Mouse (Mus musculus) limb, embryonic 12.5 days (tissue): ENCODE data around the gene Gm8369. TPM values are rescaled to one million over a fixed set of nuclear protein-coding genes. Genes with fewer than 3 reads are reported as not detected.
"Not testable (repeated sequence)": the region's sequence is repeated elsewhere in the genome, so short reads cannot be mapped to it uniquely, and the experiment has no call there.

Experiments used
- ATAC-seq: fragments of 200-750 bp; cut with Nextera tagmentation; 2 replicates; pipeline ENCODE4 v1.8.0; 2017; ENCODE audit warnings: low read depth, moderate TSS enrichment; ENCODE audit not compliant: insufficient number of reproducible peaks, insufficient read depth, low FRiP score, low TSS enrichment
- H3K27ac ChIP-seq: fragments of 300-500 bp; sonication (generic); 2 replicates; pipeline ENCODE4 v1.5.1; 2016; ENCODE audit warnings: mild to moderate bottlenecking, moderate library complexity
- H3K27me3 ChIP-seq: fragments of 300-500 bp; sonication (generic); 2 replicates; pipeline ENCODE4 v1.6.1; 2016; ENCODE audit warnings: mild to moderate bottlenecking, moderate library complexity
- H3K36me3 ChIP-seq: fragments of 300-500 bp; sonication (generic); 2 replicates; pipeline ENCODE4 v1.6.1; 2016; ENCODE audit warnings: mild to moderate bottlenecking, moderate library complexity
- H3K4me1 ChIP-seq: fragments of 300-500 bp; sonication (generic); replicated peaks from 2 replicates; pipeline ENCODE4 v1.6.1; 2016
- H3K4me2 ChIP-seq: fragments of 300-500 bp; sonication (generic); 2 replicates; pipeline ENCODE4 v1.6.1; 2016; ENCODE audit warnings: mild to moderate bottlenecking, moderate library complexity
- H3K4me3 ChIP-seq: fragments of 300-500 bp; sonication (generic); replicated peaks from 2 replicates; pipeline ENCODE4 v1.5.1; 2016; ENCODE audit warnings: mild to moderate bottlenecking
- H3K9ac ChIP-seq: fragments of 300-500 bp; sonication (generic); replicated peaks from 2 replicates; pipeline ENCODE4 v1.6.1; 2016; ENCODE audit warnings: mild to moderate bottlenecking, moderate library complexity
- H3K9me3 ChIP-seq: fragments of 300-500 bp; sonication (generic); 2 replicates; pipeline ENCODE4 v1.6.1; 2016; ENCODE audit warnings: mild to moderate bottlenecking, moderate library complexity
- WGBS: fragments of 180-500 bp; shearing (Covaris S2); methylation state at CpG from one replicate; pipeline ENCODE4 v1.1.7; 2016; 5-methylcytosine and 5-hydroxymethylcytosine counted together
- polyA plus RNA-seq: library from polyadenylated mRNA; unstranded; fragments of >200 nt; fragmentation: Nextera tagmentation; extraction: Ambion mirVana; gene quantifications from 2 replicates; pipeline ENCODE4 v1.2.1, GENCODE M21; 2016

Gm8369 gene
- polyA plus RNA-seq, result not detected in 2 replicates

GRCm38 (mm10) chr19:11485746-11486145 lies at the start of gene Gm8369:
Gene Gm8369 (plus strand): TSS chr19:11485938.
- ATAC-seq, result no peak
- H3K9ac ChIP-seq, result no peak within 1 kb of the TSS
- H3K27me3 ChIP-seq, result no peaks in the 10 kb centered on the region
- H3K27ac ChIP-seq, result no peak within 1 kb of the TSS
- no peaks in the 10 kb centered on the region for H3K9me3 ChIP-seq
- H3K4me2 ChIP-seq, result no peak within 1 kb of the TSS
- H3K36me3 ChIP-seq, result no peaks in the 10 kb centered on the region
- H3K4me3 ChIP-seq, result no peak within 1 kb of the TSS
- WGBS, result 80% methylated on average over 2 of the region's 2 CpGs
- H3K4me1 ChIP-seq, result no peaks in the 10 kb centered on the region

GRCm38 (mm10) chr19:11443338-11443737 lies 42.4 kb upstream of the Gm8369 start, which contains the start of gene Ms4a4b:
Gene Ms4a4b (plus strand): TSS chr19:11443553.
- no peak within 1 kb of the TSS for H3K4me3 ChIP-seq
- ATAC-seq, result no peak
- no peaks in the 10 kb centered on the region for H3K4me1 ChIP-seq
- H3K27me3 ChIP-seq, result no peaks in the 10 kb centered on the region
- no peak within 1 kb of the TSS for H3K27ac ChIP-seq
- H3K4me2 ChIP-seq, result no peak within 1 kb of the TSS
- no peaks in the 10 kb centered on the region for H3K36me3 ChIP-seq
- no peak within 1 kb of the TSS for H3K9ac ChIP-seq
- no peaks in the 10 kb centered on the region for H3K9me3 ChIP-seq

- no peak overlapping the region for H3K4me2 ChIP-seq
- H3K9me3 ChIP-seq, result no peaks in the 10 kb centered on the region
- H3K4me3 ChIP-seq, result no peak overlapping the region
- ATAC-seq, result no peak
- 88% methylated on average over 5 of the region's 5 CpGs for WGBS
- no peaks in the 10 kb centered on the region for H3K27me3 ChIP-seq
- H3K9ac ChIP-seq, result no peak overlapping the region
- no peak overlapping the region for H3K27ac ChIP-seq
- H3K4me1 ChIP-seq, result no peaks in the 10 kb centered on the region
- H3K36me3 ChIP-seq, result no peaks in the 10 kb centered on the region
These were observed 41.8 kb upstream of the Gm8369 start for GRCm38 (mm10) chr19:11443964-11444363.

- H3K27ac ChIP-seq, result no peak overlapping the region
These were observed 38.5 kb upstream of the Gm8369 start for GRCm38 (mm10) chr19:11447238-11447637.

GRCm38 (mm10) chr19:11459041-11459440 lies 26.7 kb upstream of the Gm8369 start:
- not testable (repeated sequence) for H3K27me3 ChIP-seq, H3K36me3 ChIP-seq, H3K4me1 ChIP-seq, ATAC-seq, H3K4me2 ChIP-seq, H3K9ac ChIP-seq, H3K9me3 ChIP-seq, H3K4me3 ChIP-seq, H3K27ac ChIP-seq
- 88% methylated on average over 4 of the region's 4 CpGs for WGBS

More at GRCm38 (mm10) chr19:11447238-11447637, 38.5 kb upstream of the Gm8369 start:
- no peak for ATAC-seq
- Histone ChIP-seq H3K9me3 (no peaks in the 10 kb centered on the region), H3K4me2 (no peak overlapping the region), H3K4me3 (no peak overlapping the region), H3K36me3 (no peaks in the 10 kb centered on the region), H3K9ac (no peak overlapping the region), H3K27me3 (no peaks in the 10 kb centered on the region), H3K4me1 (no peaks in the 10 kb centered on the region)
- 86% methylated on average over 2 of the region's 2 CpGs for WGBS

DNA sequence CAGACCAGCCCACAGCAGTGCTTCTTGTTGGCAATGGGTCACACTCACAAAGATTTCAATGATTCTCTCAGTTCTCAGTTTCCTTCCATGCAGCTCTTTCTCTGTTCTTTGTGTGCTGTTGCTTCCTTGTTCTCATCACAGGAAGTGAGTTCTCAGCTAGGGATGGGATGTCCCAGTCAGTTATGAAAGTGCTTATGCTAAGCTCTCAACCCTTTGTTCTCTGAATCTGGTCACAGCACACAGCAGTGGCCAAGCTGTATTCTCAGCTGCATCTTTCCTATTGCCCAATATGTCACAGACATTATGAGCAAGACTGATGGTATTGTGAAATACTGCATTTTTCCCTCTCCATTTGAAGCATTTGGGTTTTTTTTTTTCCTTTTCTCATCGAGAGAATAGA lies 20.9 kb upstream of the Gm8369 start:
- not testable (repeated sequence) for H3K9ac ChIP-seq, H3K4me1 ChIP-seq, ATAC-seq, H3K9me3 ChIP-seq, H3K36me3 ChIP-seq, H3K27ac ChIP-seq, H3K4me3 ChIP-seq, H3K27me3 ChIP-seq, H3K4me2 ChIP-seq
- 59% methylated on average over 1 of the region's 1 CpGs for WGBS

DNA sequence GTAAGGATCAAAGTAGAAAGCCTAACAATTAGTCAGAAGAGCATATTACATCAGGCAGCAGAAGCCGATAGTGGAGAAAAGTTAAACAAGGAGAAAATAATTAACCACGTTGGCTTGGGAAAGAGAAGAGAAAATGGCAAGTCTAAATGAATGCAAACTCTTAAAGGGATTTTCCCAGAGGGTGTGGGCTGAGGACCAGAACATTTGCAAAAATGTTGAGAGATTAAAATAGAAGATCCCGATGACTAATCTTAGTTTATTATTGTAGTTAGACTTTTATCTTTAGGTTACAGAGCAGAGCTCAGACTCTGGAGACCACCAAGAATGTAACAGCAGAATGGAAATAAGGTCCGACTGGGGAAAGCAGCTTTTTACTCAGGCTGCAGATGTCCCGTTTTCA lies 19.3 kb upstream of the Gm8369 start:
- 78% methylated on average over 5 of the region's 5 CpGs for WGBS
- Histone ChIP-seq H3K4me3 (no peak overlapping the region), H3K9me3 (no peaks in the 10 kb centered on the region), H3K27me3 (no peaks in the 10 kb centered on the region), H3K9ac (no peak overlapping the region), H3K4me2 (no peak overlapping the region), H3K27ac (no peak overlapping the region), H3K36me3 (no peaks in the 10 kb centered on the region), H3K4me1 (no peaks in the 10 kb centered on the region)
- ATAC-seq, result no peak

DNA sequence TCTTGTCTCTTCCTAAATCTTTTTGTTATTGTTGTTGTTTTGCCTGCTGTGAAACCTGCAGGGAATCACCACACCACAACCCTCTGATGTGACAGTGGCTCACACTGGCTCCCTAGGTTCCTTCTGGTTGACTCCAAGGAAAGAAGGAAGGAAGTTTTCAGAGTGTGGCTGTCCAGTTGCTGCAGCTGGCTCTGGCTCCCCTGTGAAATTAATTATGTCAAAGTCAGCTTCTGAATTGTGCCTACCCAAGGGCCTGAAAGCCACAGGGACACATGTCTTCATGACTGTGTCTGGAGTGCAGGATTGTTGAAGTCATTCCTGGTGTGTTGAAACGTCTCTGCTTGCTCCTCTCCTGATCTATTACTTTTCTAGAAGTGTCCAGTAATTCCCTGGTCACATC lies 17.4 kb upstream of the Gm8369 start:
- not testable (repeated sequence) for H3K4me1 ChIP-seq, H3K27ac ChIP-seq, ATAC-seq, H3K4me2 ChIP-seq, H3K9ac ChIP-seq, H3K27me3 ChIP-seq, H3K4me3 ChIP-seq, H3K36me3 ChIP-seq, H3K9me3 ChIP-seq
- WGBS, result 60% methylated on average over 1 of the region's 1 CpGs

- 86% methylated on average over 4 of the region's 4 CpGs for WGBS
These were observed 16.5 kb upstream of the Gm8369 start, which contains the start of gene Ms4a6c for GRCm38 (mm10) chr19:11469215-11469614. Gene Ms4a6c (plus strand): TSS chr19:11469366.

GRCm38 (mm10) chr19:11479714-11480113 lies 6.0 kb upstream of the Gm8369 start:
- Histone ChIP-seq H3K36me3 (no peaks in the 10 kb centered on the region), H3K27me3 (no peaks in the 10 kb centered on the region), H3K4me2 (no peak overlapping the region), H3K27ac (no peak overlapping the region), H3K9ac (no peak overlapping the region), H3K4me3 (no peak overlapping the region), H3K4me1 (no peaks in the 10 kb centered on the region), H3K9me3 (no peaks in the 10 kb centered on the region)
- ATAC-seq, result no peak
- WGBS, result 95% methylated on average over 2 of the region's 2 CpGs

More at GRCm38 (mm10) chr19:11469215-11469614, 16.5 kb upstream of the Gm8369 start, which contains the start of gene Ms4a6c:
- not testable (repeated sequence) for H3K27me3 ChIP-seq, H3K4me2 ChIP-seq, H3K36me3 ChIP-seq, ATAC-seq, H3K4me3 ChIP-seq, H3K9ac ChIP-seq, H3K4me1 ChIP-seq, H3K9me3 ChIP-seq, H3K27ac ChIP-seq

DNA sequence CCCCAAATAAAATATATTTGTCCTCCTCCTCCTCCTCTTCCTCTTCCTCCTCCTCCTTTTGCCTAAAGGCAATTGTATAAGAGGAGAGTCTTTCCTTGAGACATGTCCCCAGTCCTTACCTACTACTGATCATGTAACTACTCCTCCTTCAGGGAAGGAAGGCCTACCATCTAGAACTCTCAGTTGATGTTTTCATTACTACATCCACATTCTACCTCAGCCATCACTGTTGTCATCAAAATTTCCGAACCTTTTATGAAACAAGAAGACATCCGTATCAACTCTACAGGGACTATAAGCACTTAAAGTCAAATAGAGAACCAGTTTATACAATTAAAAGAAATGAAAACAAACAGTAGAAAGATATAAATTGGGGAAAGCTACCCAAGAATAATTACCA lies 3.1 kb upstream of the Gm8369 start:
- Histone ChIP-seq H3K27me3 (no peaks in the 10 kb centered on the region), H3K36me3 (no peaks in the 10 kb centered on the region), H3K27ac (no peak overlapping the region), H3K4me1 (no peaks in the 10 kb centered on the region), H3K4me2 (no peak overlapping the region), H3K9ac (no peak overlapping the region), H3K4me3 (no peak overlapping the region), H3K9me3 (no peaks in the 10 kb centered on the region)
- 83% methylated on average over 2 of the region's 2 CpGs for WGBS
- no peak for ATAC-seq

DNA sequence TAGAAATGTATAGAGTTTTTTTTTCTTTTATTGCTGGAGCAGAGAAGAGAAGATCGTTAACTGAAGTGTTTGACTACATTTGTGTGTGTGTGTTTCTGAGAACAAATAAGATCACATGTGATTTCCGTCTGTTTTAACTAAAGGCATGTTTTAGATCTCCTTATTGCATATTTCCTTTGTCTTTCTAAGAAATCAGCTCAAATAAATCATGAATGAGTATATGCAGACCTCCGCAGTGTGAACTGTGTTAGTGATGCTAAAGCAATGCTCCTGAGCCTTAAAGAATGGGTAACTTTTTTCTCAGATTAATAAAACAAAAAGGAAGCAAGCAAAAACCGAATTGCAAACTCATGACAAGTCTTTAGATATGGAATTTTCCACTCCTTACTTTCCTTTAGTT lies 1.8 kb upstream of the Gm8369 start:
- 72% methylated on average over 4 of the region's 4 CpGs for WGBS
- H3K27ac ChIP-seq, result no peak overlapping the region
- H3K36me3 ChIP-seq, result no peaks in the 10 kb centered on the region
- no peaks in the 10 kb centered on the region for H3K27me3 ChIP-seq
- H3K9ac ChIP-seq, result no peak overlapping the region
- no peaks in the 10 kb centered on the region for H3K4me1 ChIP-seq
- H3K4me2 ChIP-seq, result no peak overlapping the region
- no peak for ATAC-seq
- H3K9me3 ChIP-seq, result no peaks in the 10 kb centered on the region
- H3K4me3 ChIP-seq, result no peak overlapping the region
